Mouse (Mus musculus): ENCODE results near the gene Dusp16. TPM values are rescaled to one million over a fixed set of nuclear protein-coding genes. Genes with fewer than 3 reads are reported as not detected.

The Dusp16 gene
- polyA plus RNA-seq, 1 experiment from 2014 or later, result 14.9 TPM

DNA sequence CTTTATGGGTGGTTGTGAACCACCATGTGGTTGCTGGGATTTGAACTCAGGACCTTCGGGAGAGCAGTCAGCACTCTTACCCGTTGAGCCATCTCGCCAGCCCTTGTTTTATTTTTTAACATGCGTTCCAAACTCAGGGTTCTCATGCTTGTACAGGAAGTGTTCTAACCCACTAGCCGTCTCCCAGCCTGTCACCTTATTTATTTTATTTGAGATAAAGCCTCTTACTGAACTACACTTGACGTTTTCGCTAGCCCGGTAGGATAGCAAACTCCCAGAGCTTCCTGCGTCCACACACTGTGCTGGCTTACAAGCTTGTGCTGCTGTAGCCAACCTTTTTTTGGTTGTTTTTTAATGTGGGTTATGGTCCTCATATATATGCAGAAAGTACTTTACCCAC lies 126.6 kb downstream of the Dusp16 start:
- no peak for ATAC-seq (replicated peaks; ENCODE audit: extremely low read depth, insufficient read depth, low FRiP score)
- Histone ChIP-seq H3K36me3 (ENCODE audit: control insufficient read depth, insufficient read depth) (no peaks in the 10 kb centered on the region), H3K4me2 (ENCODE audit: low read depth, low read length) (no peak overlapping the region), H3K27ac (ENCODE audit: low read length) (no peak overlapping the region), H3K27me3 (ENCODE audit: control insufficient read depth, insufficient read depth, low read length) (no peaks in the 10 kb centered on the region), H3K9me3 (replicated peaks; ENCODE audit: control insufficient read depth, low read length) (no peaks in the 10 kb centered on the region), H3K9ac (ENCODE audit: low read length) (no peak overlapping the region), H3K4me3 (ENCODE audit: low read length) (no peak overlapping the region), H3K4me1 (ENCODE audit: control insufficient read depth, insufficient read depth, low read length) (peaks cover 12% of the 10 kb centered on the region)
- WGBS, result 64% methylated on average over 9 of the region's 9 CpGs

Other genes starting within 250 kb of the Dusp16 start
- 19.6 and 21.1 TPM in 2 replicates for gene Lrp6, start 225.7 kb downstream of the Dusp16 start, polyA plus RNA-seq (2015; fragmentation: Nextera tagmentation; extraction: Ambion mirVana)
- 5.8 and 8.0 TPM in 2 replicates for gene Mansc1, start 160.1 kb downstream of the Dusp16 start, polyA plus RNA-seq (2015; fragmentation: Nextera tagmentation; extraction: Ambion mirVana)
- 16.9 and 17.5 TPM in 2 replicates for gene Borcs5, start 153.1 kb downstream of the Dusp16 start, polyA plus RNA-seq (2015; fragmentation: Nextera tagmentation; extraction: Ambion mirVana)
- 2.6 and 2.9 TPM in 2 replicates for gene Crebl2, start 37.5 kb upstream of the Dusp16 start, polyA plus RNA-seq (2015; fragmentation: Nextera tagmentation; extraction: Ambion mirVana)
- 9.1 and 10.6 TPM in 2 replicates for gene Gpr19, start 106.0 kb upstream of the Dusp16 start, polyA plus RNA-seq (2015; fragmentation: Nextera tagmentation; extraction: Ambion mirVana)
- 14.7 TPM in 2 replicates for gene Cdkn1b, start 127.8 kb upstream of the Dusp16 start, polyA plus RNA-seq (2015; fragmentation: Nextera tagmentation; extraction: Ambion mirVana)
- gene Apold1, start 189.1 kb upstream of the Dusp16 start, polyA plus RNA-seq (2015; fragmentation: Nextera tagmentation; extraction: Ambion mirVana), result 8.9 and 9.9 TPM in 2 replicates
- gene Ddx47, start 219.0 kb upstream of the Dusp16 start, polyA plus RNA-seq (2015; fragmentation: Nextera tagmentation; extraction: Ambion mirVana), result 71.5 and 77.1 TPM in 2 replicates

Measured in heart, embryonic 16.5 days (tissue).